Mouse (Mus musculus) CH12.LX (cell line): ENCODE data around the gene Rab3ip. TPM values are rescaled to one million over a fixed set of nuclear protein-coding genes. Genes with fewer than 3 reads are reported as not detected.

Experiments used
- DNase-seq: peaks from one replicate; pipeline ENCODE4 v3.0.0-alpha.2; 2013; ENCODE audit errors: extremely low read depth
- H3K27ac ChIP-seq: 2 replicates; pipeline ENCODE4 v1.5.1; 2012; ENCODE audit warnings: low read depth, mild to moderate bottlenecking, control low read depth, moderate library complexity; ENCODE audit not compliant: insufficient read depth
- H3K27me3 ChIP-seq: replicated peaks from 2 replicates; pipeline ENCODE3; 2012; ENCODE audit warnings: inconsistent platforms
- H3K36me3 ChIP-seq, 2 experiments: replicated peaks in 1 of 2; 2 replicates each; pipeline versions ENCODE3 to v1.6.1; 2012; ENCODE audit warnings: inconsistent platforms in 1 of 2, low read length in 1 of 2, mild to moderate bottlenecking in 1 of 2, mixed read lengths in 1 of 2, moderate library complexity in 1 of 2; ENCODE audit not compliant: control insufficient read depth in 1 of 2, insufficient read depth in 1 of 2
- H3K4me1 ChIP-seq, 2 experiments: 2 replicates each; pipeline ENCODE4 v1.6.1; 2012; ENCODE audit warnings: inconsistent platforms in 1 of 2, moderate library complexity in 1 of 2; ENCODE audit not compliant: insufficient read depth in 2 of 2, control insufficient read depth in 1 of 2
- H3K4me2 ChIP-seq: 2 replicates; pipeline ENCODE4 v1.6.1; 2012; ENCODE audit warnings: low read depth, mild to moderate bottlenecking, control low read depth; ENCODE audit not compliant: poor library complexity, insufficient read depth, severe bottlenecking
- H3K4me3 ChIP-seq, 3 experiments: fragments of 150-350 bp in 1 of 3; sonication (generic) in 1 of 3; replicated peaks in 1 of 3; 2 replicates each; pipeline versions ENCODE3 to v1.5.1; 2011 to 2012; ENCODE audit warnings: low read depth in 2 of 3, low read length in 2 of 3, mild to moderate bottlenecking in 2 of 3, moderate library complexity in 2 of 3, control low read depth in 1 of 3, improper control_type of control experiment in 1 of 3, inconsistent platforms in 1 of 3, mixed read lengths in 1 of 3; ENCODE audit not compliant: poor library complexity in 1 of 3
- H3K79me2 ChIP-seq: replicated peaks from 2 replicates; pipeline ENCODE4 v1.6.1; 2012; ENCODE audit warnings: mild to moderate bottlenecking, moderate library complexity; ENCODE audit not compliant: control insufficient read depth, poor library complexity, insufficient read depth, severe bottlenecking; ENCODE audit errors: extremely low read depth
- H3K9ac ChIP-seq: 2 replicates; pipeline ENCODE4 v1.6.1; 2012; ENCODE audit warnings: low read depth, mild to moderate bottlenecking, control low read depth, moderate library complexity; ENCODE audit not compliant: insufficient read depth
- H3K9me3 ChIP-seq: replicated peaks from 2 replicates; pipeline ENCODE3; 2012; ENCODE audit warnings: low read length, inconsistent platforms, mixed read lengths
- CTCF ChIP-seq, 2 experiments: IDR thresholded peaks in 1 of 2; conservative IDR thresholded peaks in 1 of 2; 2 replicates each; pipeline ENCODE4 v1.5.1; 2011 to 2012; ENCODE audit warnings: low read depth in 2 of 2, low read length in 2 of 2, improper control_type of control experiment in 1 of 2, inconsistent platforms in 1 of 2, mild to moderate bottlenecking in 1 of 2, moderate library complexity in 1 of 2
- E2F4 ChIP-seq: IDR thresholded peaks from 2 replicates; pipeline ENCODE4 v1.6.1; 2011; ENCODE audit warnings: low read depth, low read length, improper control_type of control experiment; ENCODE audit not compliant: insufficient replicate concordance
- EP300 ChIP-seq: IDR thresholded peaks from 2 replicates; pipeline ENCODE4 v1.6.1; 2011; ENCODE audit warnings: low read length, improper control_type of control experiment
- IRF4 ChIP-seq: IDR thresholded peaks from 2 replicates; pipeline ENCODE4 v1.6.1; 2014; ENCODE audit warnings: low read depth, mild to moderate bottlenecking, inconsistent platforms, low read length, improper control_type of control experiment
- MAX ChIP-seq: IDR thresholded peaks from 2 replicates; pipeline ENCODE4 v1.6.1; 2011; ENCODE audit warnings: low read length, improper control_type of control experiment
- MXI1 ChIP-seq: IDR thresholded peaks from 2 replicates; pipeline ENCODE4 v1.6.1; 2011; ENCODE audit warnings: mild to moderate bottlenecking, low read depth, low read length, improper control_type of control experiment
- MYC ChIP-seq: IDR thresholded peaks from 2 replicates; pipeline ENCODE4 v1.6.1; 2011; ENCODE audit warnings: low read depth, mild to moderate bottlenecking, improper control_type of control experiment, low read length
- NRF1 ChIP-seq: IDR thresholded peaks from 2 replicates; pipeline ENCODE4 v1.6.1; 2014; ENCODE audit warnings: low read depth, mild to moderate bottlenecking, inconsistent platforms, low read length, improper control_type of control experiment, moderate library complexity
- RAD21 ChIP-seq: IDR thresholded peaks from 2 replicates; pipeline ENCODE4 v1.6.1; 2011; ENCODE audit warnings: low read depth, mild to moderate bottlenecking, low read length, improper control_type of control experiment, moderate library complexity
- SIN3A ChIP-seq: IDR thresholded peaks from 2 replicates; pipeline ENCODE4 v1.6.1; 2012; ENCODE audit warnings: low read length, improper control_type of control experiment, inconsistent platforms
- SMC3 ChIP-seq: IDR thresholded peaks from 2 replicates; pipeline ENCODE4 v1.6.1; 2011; ENCODE audit warnings: low read depth, low read length, improper control_type of control experiment
- TBP ChIP-seq: conservative IDR thresholded peaks from 2 replicates; pipeline ENCODE4 v1.6.1; 2011; ENCODE audit warnings: low read depth, low read length, improper control_type of control experiment
- UBTF ChIP-seq: IDR thresholded peaks from 2 replicates; pipeline ENCODE4 v1.6.1; 2012; ENCODE audit warnings: low read depth, mild to moderate bottlenecking, inconsistent platforms, low read length, improper control_type of control experiment, moderate library complexity
- dilution Hi-C: fragments of 300-500 bp; cut with MboI; formaldehyde crosslinking; loops from 2 replicates; pipeline ENCODE4 v1.14.3; 2020; ENCODE audit warnings: low sequenced_read_pairs; ENCODE audit not compliant: extremely low pct_unique_long_range_greater_than_20kb, extremely low pct_ligation_motif_present
- in situ Hi-C: fragments of 300-500 bp; cut with MboI; formaldehyde crosslinking; loops from 3 replicates; pipeline ENCODE4 v1.14.3; 2019; ENCODE audit warnings: low sequenced_read_pairs, low pct_ligation_motif_present, low pct_unique_long_range_greater_than_20kb, mixed read lengths
- polyA plus RNA-seq: library from polyadenylated mRNA; unstranded; fragments of >175 nt; gene quantifications from 2 replicates; pipeline ENCODE4 v1.2.1, GENCODE M21; 2012; ENCODE audit warnings: low read depth; ENCODE audit not compliant: insufficient read length
- total RNA-seq, 2 experiments: library from RNA; depleted of rRNA; stranded (reverse); fragments of 300-350 nt in 1 of 2; fragments of >200 nt in 1 of 2; gene quantifications; 2 replicates each; pipeline ENCODE4 v1.2.3; 2012 to 2014

Gene Rab3ip
- total and polyA plus RNA-seq, 3 experiments, result 9.3 to 18.3 (median 10.3) TPM

GRCm38 (mm10) chr10:116977455-116977854 lies 26.9 kb upstream of the Rab3ip start:
- no peaks in the 10 kb centered on the region for H3K79me2 ChIP-seq
- no peak overlapping the region for H3K9ac ChIP-seq
- in situ Hi-C loops, result loop anchor here (10.0 kb wide), 1 partner anchor 57 kb away; no protein-coding TSS in a partner anchor
- no peak overlapping the region for H3K4me3 ChIP-seq
- no peak for DNase-seq
- TF ChIP-seq TBP (no peak), CTCF (conservative IDR thresholded peaks at IDR 0.05 in 1 of 2, IDR thresholded peaks at IDR 0.05 in 1 of 2; ENCODE audit: low read depth in 2 of 2, low read length in 2 of 2) (no peak)
- H3K27ac ChIP-seq, result no peak overlapping the region
- dilution Hi-C loops, result no loop called here
- H3K4me1 ChIP-seq, result no peaks in the 10 kb centered on the region
- no peak overlapping the region for H3K4me2 ChIP-seq
- H3K27me3 ChIP-seq, result no peaks in the 10 kb centered on the region
- H3K9me3 ChIP-seq, result no peaks in the 10 kb centered on the region
- no peaks in the 10 kb centered on the region for H3K36me3 ChIP-seq

- H3K9me3 ChIP-seq, result no peaks in the 10 kb centered on the region
- no peak for DNase-seq
- TF ChIP-seq NRF1, result no peak
- TF ChIP-seq RAD21, result no peak
- no peak for TF ChIP-seq MAX
- TF ChIP-seq TBP, result no peak
- H3K27ac ChIP-seq, result no peak within 1 kb of the TSS
- H3K79me2 ChIP-seq, result no peaks in the 10 kb centered on the region
- no peaks in the 10 kb centered on the region for H3K36me3 ChIP-seq
- H3K4me2 ChIP-seq, result no peak within 1 kb of the TSS
- in situ Hi-C loops (loop anchor here (10.0 kb wide), 1 partner anchor 62 kb away; no protein-coding TSS in a partner anchor), dilution Hi-C loops (no loop called here)
- H3K4me1 ChIP-seq, result no peaks in the 10 kb centered on the region
- H3K9ac ChIP-seq, result no peak within 1 kb of the TSS
- no peaks in the 10 kb centered on the region for H3K27me3 ChIP-seq
- H3K4me3 ChIP-seq, result no peak within 1 kb of the TSS
Observed at GRCm38 (mm10) chr10:116972509-116972908, 21.9 kb upstream of the Rab3ip start, which contains the start of gene Gm10271. TSS of gene Gm10271 (minus strand) at chr10:116972609.

DNA sequence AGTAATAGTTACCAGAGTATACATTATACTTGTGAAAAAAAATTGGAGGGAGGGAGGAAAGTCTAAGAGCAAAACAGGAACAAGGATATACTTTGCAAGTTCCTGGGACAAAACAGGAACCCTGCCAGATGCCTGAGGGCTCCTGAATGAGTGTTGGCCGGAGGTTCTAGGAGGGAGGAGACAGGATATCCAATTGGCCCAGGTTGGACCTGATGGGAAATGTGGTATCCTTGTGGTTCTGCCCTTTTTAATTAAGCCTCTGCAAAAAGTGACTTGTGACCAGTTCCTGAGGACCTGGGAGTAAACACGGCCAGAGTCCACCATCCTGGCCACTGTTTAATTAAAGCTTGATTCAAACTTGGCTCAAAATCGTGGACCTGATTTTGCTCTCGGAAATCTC lies 18.2 kb upstream of the Rab3ip start:
- H3K27me3 ChIP-seq, result no peaks in the 10 kb centered on the region
- no peaks in the 10 kb centered on the region; a peak in 1 of 4 replicates for H3K4me1 ChIP-seq
- no peak overlapping the region for H3K27ac ChIP-seq
- in situ Hi-C loops (no loop called here), dilution Hi-C loops (no loop called here)
- no peaks in the 10 kb centered on the region for H3K79me2 ChIP-seq
- H3K4me2 ChIP-seq, result no peak overlapping the region
- DNase-seq, result no peak
- H3K9ac ChIP-seq, result no peak overlapping the region
- no peak for TF ChIP-seq UBTF
- TF ChIP-seq MXI1, result no peak
- TF ChIP-seq MYC, result no peak
- TF ChIP-seq E2F4, result no peak
- TF ChIP-seq IRF4, result no peak
- TF ChIP-seq EP300, result no peak
- TF ChIP-seq SMC3, result no peak
- TF ChIP-seq SIN3A, result no peak
- no peak overlapping the region for H3K4me3 ChIP-seq
- no peaks in the 10 kb centered on the region for H3K9me3 ChIP-seq
- H3K36me3 ChIP-seq, result no peaks in the 10 kb centered on the region
